Mouse (Mus musculus): ENCODE measurements at regions not wholly inside any gene's neighbourhood (a gene's known extent, or its start where the extent isn't known, plus 50 kb on each side); places are given as distances from the start of the nearest gene placed in this dataset.
"Not testable (repeated sequence)": the region's sequence is repeated elsewhere in the genome, so short reads cannot be mapped to it uniquely, and the experiment has no call there.

DNA sequence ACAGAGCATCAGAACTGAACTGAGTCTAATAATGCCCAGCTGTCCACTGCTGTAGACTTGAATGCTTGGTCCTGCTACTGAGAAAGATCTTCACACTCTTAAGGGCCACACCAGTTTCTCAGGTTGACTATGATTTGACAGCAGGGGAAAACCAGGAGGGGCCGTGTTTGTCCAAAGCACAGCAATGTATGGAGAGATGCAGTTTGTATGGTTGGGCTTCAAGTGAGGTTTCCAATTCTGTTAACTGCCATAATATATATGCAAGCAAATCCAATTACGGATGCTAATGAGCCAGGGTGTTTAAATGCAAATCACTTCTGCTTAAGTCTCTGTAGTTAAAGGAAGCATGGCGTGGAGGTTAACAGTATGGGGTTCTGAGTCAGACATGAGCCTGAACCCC lies 157.2 kb upstream of the 1700056E22Rik start:
- no peak for ATAC-seq (ENCODE audit: insufficient read depth)
- Histone ChIP-seq H3K4me2 (no peak overlapping the region), H3K27ac (replicated peaks) (no peak overlapping the region), H3K4me1 (replicated peaks) (no peaks in the 10 kb centered on the region), H3K36me3 (replicated peaks) (no peaks in the 10 kb centered on the region), H3K9me3 (replicated peaks) (no peaks in the 10 kb centered on the region), H3K4me3 (replicated peaks) (no peak overlapping the region), H3K9ac (no peak overlapping the region), H3K27me3 (no peaks in the 10 kb centered on the region)
- 65% methylated on average over 3 of the region's 3 CpGs for WGBS (ENCODE audit: insufficient replicate concordance)

DNA sequence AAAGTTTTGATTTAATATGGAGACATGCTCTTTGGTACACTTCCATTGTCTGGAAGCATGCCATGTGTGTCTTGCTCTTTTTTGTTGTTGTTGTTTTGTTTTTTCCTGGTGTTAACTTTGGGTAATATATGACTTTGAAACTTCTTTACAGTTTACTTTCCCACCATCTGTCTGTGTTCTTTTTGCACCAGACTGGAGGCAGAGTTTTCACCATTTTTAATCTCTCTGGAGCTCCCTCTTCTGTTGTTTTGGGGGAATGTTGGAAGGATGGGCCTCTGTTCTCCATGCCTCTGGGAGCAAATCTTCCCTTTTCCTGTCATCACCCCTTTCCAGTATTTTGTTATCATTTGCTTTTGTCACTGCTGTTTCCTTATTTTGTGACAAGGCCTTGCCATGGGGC lies 153.5 kb upstream of the 1700056E22Rik start:
- Histone ChIP-seq H3K4me1 (replicated peaks) (no peaks in the 10 kb centered on the region), H3K27me3 (no peaks in the 10 kb centered on the region), H3K27ac (replicated peaks) (no peak overlapping the region), H3K4me2 (no peak overlapping the region), H3K9ac (no peak overlapping the region), H3K4me3 (replicated peaks) (no peak overlapping the region), H3K9me3 (replicated peaks) (no peaks in the 10 kb centered on the region), H3K36me3 (replicated peaks) (no peaks in the 10 kb centered on the region)
- no peak for ATAC-seq (ENCODE audit: insufficient read depth)

DNA sequence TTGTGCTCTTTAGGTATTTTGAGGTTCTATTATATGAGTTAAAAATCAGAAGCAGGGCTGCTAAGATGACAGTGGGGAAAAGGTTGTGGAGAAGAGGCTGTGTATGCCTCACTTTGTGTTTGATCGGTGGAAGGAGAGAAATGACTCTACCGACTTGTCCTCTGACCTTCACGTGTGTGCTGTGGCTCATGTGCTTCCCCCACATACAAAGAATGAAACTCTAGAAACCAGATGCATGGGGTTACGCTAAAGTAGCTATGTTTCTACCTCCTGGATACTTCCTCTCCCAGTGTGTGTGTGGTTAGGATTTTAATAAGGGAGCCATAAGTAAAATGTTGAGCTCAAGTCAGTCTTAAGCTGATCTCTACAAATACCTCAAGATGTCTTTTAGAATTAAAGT lies 148.1 kb upstream of the 1700056E22Rik start:
- Histone ChIP-seq H3K9me3 (replicated peaks) (no peaks in the 10 kb centered on the region), H3K4me2 (no peak overlapping the region), H3K27ac (replicated peaks) (no peak overlapping the region), H3K36me3 (replicated peaks) (no peaks in the 10 kb centered on the region), H3K4me1 (replicated peaks) (no peaks in the 10 kb centered on the region), H3K4me3 (replicated peaks) (no peak overlapping the region), H3K9ac (no peak overlapping the region), H3K27me3 (no peaks in the 10 kb centered on the region)
- WGBS (ENCODE audit: insufficient replicate concordance) = 68% methylated on average over 4 of the region's 4 CpGs
- ATAC-seq (ENCODE audit: insufficient read depth) = no peak

DNA sequence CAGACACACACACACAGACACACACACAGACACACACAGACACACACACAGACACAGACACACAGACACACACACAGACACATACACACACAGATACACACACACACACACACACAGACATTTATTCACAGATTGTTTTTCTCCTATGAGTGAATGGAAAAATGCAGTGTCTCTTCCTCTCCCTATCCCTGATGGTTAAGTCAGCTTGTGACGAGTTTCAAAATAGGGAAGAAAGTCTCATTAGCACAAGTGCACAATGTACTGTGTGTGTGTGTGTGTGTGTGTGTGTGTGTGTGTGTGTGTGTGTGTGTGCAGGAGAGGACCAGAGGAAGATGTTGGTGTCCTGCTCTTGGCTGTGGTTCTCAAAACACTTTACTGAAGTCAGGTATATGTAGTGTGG lies 140.3 kb upstream of the 1700056E22Rik start:
- WGBS (ENCODE audit: insufficient replicate concordance) = 48% methylated on average over 1 of the region's 1 CpGs
- not testable (repeated sequence) for H3K9ac ChIP-seq; H3K4me3 ChIP-seq (replicated peaks); H3K9me3 ChIP-seq (replicated peaks); H3K4me2 ChIP-seq; H3K27me3 ChIP-seq; H3K27ac ChIP-seq (replicated peaks); ATAC-seq (ENCODE audit: insufficient read depth); H3K36me3 ChIP-seq (replicated peaks); H3K4me1 ChIP-seq (replicated peaks)

DNA sequence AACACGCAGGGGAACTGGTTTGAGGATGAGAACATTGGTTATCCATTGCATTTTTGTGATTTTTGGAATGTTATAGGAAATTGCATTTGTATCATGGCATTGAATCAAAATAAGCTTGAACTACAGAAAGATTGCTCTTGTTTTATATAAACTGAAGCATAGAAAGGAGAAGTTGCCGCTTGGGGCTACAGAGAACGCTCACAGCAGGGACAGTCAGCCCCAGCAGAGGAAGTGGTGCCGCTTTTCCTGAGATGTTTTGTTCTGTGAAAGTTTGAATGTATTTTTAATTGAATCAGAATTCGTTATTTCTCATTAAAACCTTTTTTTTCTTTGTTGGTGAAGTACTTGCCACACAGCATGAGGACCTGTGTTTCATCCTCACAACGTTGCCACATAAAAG lies 139.6 kb upstream of the 1700056E22Rik start:
- Histone ChIP-seq H3K9ac (no peak overlapping the region), H3K4me2 (no peak overlapping the region), H3K36me3 (replicated peaks) (no peaks in the 10 kb centered on the region), H3K4me1 (replicated peaks) (no peaks in the 10 kb centered on the region), H3K27ac (replicated peaks) (no peak overlapping the region), H3K27me3 (no peaks in the 10 kb centered on the region), H3K9me3 (replicated peaks) (no peaks in the 10 kb centered on the region), H3K4me3 (replicated peaks) (no peak overlapping the region)
- ATAC-seq (ENCODE audit: insufficient read depth) = no peak
- 32% methylated on average over 6 of the region's 6 CpGs for WGBS (ENCODE audit: insufficient replicate concordance)

DNA sequence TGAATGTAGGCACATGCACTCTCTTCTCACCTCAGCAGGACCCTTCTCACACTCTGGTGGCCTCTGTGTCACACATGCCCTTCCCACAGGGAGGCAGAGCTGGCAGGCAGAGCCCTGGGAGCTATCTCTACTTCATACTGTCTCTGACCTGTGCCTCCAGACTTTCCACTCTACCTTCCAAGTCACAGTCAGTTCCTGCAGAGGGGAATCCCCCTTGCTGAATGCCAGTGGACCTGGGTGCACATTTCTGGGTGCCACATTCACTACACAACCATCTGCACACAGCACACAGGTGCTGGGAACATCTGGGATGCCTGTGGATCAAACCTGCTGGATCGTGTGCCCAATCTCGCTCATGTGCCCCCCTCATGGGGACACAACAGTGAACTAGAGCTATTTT lies 138.9 kb upstream of the 1700056E22Rik start:
- H3K4me2 ChIP-seq = no peak overlapping the region
- H3K27ac ChIP-seq (replicated peaks) = no peak overlapping the region
- H3K9ac ChIP-seq = no peak overlapping the region
- H3K4me1 ChIP-seq (replicated peaks) = no peaks in the 10 kb centered on the region
- no peaks in the 10 kb centered on the region for H3K9me3 ChIP-seq (replicated peaks)
- no peak overlapping the region for H3K4me3 ChIP-seq (replicated peaks)
- ATAC-seq (ENCODE audit: insufficient read depth) = no peak
- H3K36me3 ChIP-seq (replicated peaks) = no peaks in the 10 kb centered on the region
- 65% methylated on average over 2 of the region's 2 CpGs for WGBS (ENCODE audit: insufficient replicate concordance)
- no peaks in the 10 kb centered on the region for H3K27me3 ChIP-seq

DNA sequence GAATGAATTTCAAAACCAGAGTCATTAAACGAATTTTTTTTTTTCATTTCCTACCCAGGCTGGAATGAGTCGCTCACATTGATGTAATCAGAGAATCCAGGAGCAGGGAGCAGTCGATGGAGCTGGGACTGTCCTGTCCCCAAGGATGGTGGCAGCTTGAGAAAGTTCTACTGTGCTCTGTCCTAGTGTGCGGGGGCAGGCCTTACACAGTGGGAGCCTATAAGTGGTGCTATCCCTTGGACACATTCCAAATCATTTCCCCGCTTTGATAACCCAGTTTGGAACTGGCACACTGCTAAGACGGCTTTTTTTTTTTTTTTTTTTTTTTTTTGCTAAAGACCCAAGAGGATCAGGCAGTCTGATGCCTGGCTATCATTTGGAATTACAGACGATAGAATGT lies 137.5 kb upstream of the 1700056E22Rik start:
- Histone ChIP-seq H3K9me3 (replicated peaks) (no peaks in the 10 kb centered on the region), H3K4me2 (no peak overlapping the region), H3K27ac (replicated peaks) (no peak overlapping the region), H3K4me3 (replicated peaks) (no peak overlapping the region), H3K36me3 (replicated peaks) (no peaks in the 10 kb centered on the region), H3K9ac (no peak overlapping the region), H3K27me3 (no peaks in the 10 kb centered on the region), H3K4me1 (replicated peaks) (no peaks in the 10 kb centered on the region)
- ATAC-seq (ENCODE audit: insufficient read depth) = no peak
- WGBS (ENCODE audit: insufficient replicate concordance) = 57% methylated on average over 7 of the region's 7 CpGs

DNA sequence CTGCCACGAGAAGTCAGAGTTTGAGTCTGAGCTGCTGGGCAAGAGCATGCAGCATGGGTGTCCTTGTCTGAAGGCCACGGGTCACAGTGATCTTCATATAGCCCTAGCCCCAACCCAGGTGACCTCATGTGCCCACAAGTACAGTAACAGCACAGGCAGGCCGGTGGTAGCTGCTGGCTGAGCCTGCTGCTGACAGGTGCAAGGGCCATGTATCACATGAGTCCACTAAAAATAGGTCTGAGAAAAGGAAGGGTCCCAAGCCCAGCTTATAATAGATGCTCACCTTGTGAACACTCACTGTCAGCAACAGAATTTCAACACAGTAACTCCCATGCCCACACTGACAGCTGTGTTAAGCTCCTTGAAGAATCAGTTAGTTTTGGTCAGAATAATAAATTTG lies 136.8 kb upstream of the 1700056E22Rik start:
- Histone ChIP-seq H3K27ac (replicated peaks) (no peak overlapping the region), H3K27me3 (no peaks in the 10 kb centered on the region), H3K9me3 (replicated peaks) (no peaks in the 10 kb centered on the region), H3K36me3 (replicated peaks) (no peaks in the 10 kb centered on the region), H3K4me3 (replicated peaks) (no peak overlapping the region), H3K4me1 (replicated peaks) (no peaks in the 10 kb centered on the region), H3K4me2 (no peak overlapping the region), H3K9ac (no peak overlapping the region)
- 48% methylated on average over 3 of the region's 3 CpGs for WGBS (ENCODE audit: insufficient replicate concordance)
- ATAC-seq (ENCODE audit: insufficient read depth) = no peak

DNA sequence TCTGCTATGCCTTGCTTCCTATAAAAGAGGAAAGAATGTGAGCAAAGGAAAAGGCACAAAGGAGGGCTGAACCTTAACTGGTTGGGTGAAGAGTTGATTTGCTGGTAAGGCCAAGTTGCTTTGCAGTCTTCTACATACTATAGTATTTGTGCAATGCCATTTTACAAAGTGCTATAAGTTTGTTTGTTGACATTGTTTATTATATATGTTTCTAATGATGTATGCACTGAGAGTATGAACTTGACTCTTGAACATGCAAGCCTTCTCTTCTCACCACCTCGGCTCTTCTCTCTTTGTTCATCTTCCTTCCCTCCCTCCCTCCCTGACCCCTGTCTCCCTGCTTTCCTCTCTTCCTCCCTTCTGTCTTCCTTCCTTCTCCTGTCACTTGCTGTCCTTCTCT lies 135.9 kb upstream of the 1700056E22Rik start:
- Histone ChIP-seq H3K9ac (no peak overlapping the region), H3K4me3 (replicated peaks) (no peak overlapping the region), H3K36me3 (replicated peaks) (no peaks in the 10 kb centered on the region), H3K4me2 (no peak overlapping the region), H3K9me3 (replicated peaks) (no peaks in the 10 kb centered on the region), H3K4me1 (replicated peaks) (no peaks in the 10 kb centered on the region), H3K27me3 (no peaks in the 10 kb centered on the region), H3K27ac (replicated peaks) (no peak overlapping the region)
- ATAC-seq (ENCODE audit: insufficient read depth) = no peak
- WGBS (ENCODE audit: insufficient replicate concordance) = 23% methylated on average over 1 of the region's 1 CpGs

DNA sequence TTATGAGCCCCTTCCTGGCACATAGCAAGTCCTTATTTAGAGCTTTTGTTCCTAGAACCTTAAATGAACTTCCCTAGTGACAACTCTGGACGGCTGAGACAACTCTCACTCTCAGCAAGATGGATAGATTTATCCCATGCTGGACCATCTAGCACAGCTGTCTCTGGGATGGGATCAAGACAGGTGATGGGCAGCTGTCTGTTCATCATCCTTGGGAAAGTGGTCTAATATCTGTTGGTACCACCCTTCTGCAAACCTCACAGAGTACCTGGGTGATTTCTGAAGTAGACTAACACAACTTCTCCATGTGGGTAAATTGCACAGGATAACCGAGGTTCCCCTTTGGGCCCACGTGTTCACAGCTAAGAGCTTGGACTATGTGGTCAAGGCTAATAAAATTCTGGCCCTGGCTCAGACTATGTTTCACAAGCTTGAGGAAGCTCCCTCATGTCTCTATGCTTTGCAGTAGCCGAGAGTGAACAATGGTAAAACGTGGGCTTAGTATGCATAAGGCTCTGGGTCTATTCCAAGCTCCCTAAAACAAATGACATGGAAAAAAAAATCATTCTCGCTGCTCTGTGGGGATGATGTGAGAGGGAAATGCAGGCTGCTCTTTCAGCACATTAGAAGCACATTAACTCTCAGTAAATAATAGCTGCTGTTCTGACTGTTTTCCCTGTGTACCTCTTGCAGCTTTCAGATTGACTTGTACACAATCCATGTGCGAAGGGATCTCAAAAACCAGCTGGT lies 135.1 kb upstream of the 1700056E22Rik start:
- Histone ChIP-seq H3K4me3 (replicated peaks) (no peak overlapping the region), H3K27me3 (no peaks in the 10 kb centered on the region), H3K4me1 (replicated peaks) (no peaks in the 10 kb centered on the region), H3K4me2 (no peak overlapping the region), H3K36me3 (replicated peaks) (no peaks in the 10 kb centered on the region), H3K27ac (replicated peaks) (no peak overlapping the region), H3K9ac (no peak overlapping the region), H3K9me3 (replicated peaks) (no peaks in the 10 kb centered on the region)
- no peak for ATAC-seq (ENCODE audit: insufficient read depth)
- WGBS (ENCODE audit: insufficient replicate concordance) = 38% methylated on average over 7 of the region's 7 CpGs

DNA sequence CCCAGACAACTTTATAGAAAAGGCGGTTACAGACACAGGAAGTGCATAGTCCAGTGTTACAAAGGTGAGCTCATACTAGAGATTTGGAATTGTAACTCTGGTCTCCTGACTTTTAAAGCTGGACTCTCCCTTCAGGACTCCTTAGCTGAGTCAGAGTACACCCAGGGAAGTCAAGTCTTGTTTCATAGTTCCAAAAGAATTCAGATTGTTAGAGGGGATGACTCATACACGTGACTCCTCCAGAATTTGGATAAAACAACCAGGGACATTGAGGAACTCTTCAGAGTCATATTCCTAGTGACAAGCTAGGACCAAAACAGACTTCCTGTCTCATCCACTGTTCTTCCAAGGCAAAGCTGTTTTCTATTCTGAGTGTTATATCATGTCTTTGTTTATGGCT lies 132.8 kb upstream of the 1700056E22Rik start:
- no peaks in the 10 kb centered on the region for H3K27me3 ChIP-seq
- no peak overlapping the region for H3K27ac ChIP-seq (replicated peaks)
- 34% methylated on average over 2 of the region's 2 CpGs for WGBS (ENCODE audit: insufficient replicate concordance)
- ATAC-seq (ENCODE audit: insufficient read depth) = no peak
- no peak overlapping the region for H3K9ac ChIP-seq
- H3K4me3 ChIP-seq (replicated peaks) = no peak overlapping the region
- no peaks in the 10 kb centered on the region for H3K9me3 ChIP-seq (replicated peaks)
- H3K4me1 ChIP-seq (replicated peaks) = no peaks in the 10 kb centered on the region
- H3K4me2 ChIP-seq = no peak overlapping the region
- no peaks in the 10 kb centered on the region for H3K36me3 ChIP-seq (replicated peaks)

DNA sequence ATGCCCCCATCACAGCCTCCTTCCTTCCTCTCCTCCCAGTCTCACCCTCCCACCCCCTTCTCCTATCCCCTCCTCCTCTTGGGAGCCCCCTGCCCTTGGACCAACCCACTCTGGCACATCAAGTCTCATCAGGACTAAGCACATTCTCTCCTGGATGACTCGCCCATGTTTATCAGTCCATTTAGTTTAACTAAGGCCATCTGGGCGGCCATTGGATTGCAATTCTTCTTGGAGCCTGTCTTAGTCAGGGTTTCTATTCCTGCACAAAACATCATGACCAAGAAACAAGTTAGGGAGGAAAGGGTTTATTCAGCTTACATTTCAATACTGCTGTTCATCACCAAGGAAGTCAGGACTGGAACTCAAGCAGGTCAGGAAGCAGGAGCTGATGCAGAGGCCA lies 128.4 kb upstream of the 1700056E22Rik start:
- H3K27me3 ChIP-seq; H3K36me3 ChIP-seq (replicated peaks); H3K9me3 ChIP-seq (replicated peaks); H3K4me1 ChIP-seq (replicated peaks); ATAC-seq (ENCODE audit: insufficient read depth); H3K27ac ChIP-seq (replicated peaks); H3K4me2 ChIP-seq; H3K4me3 ChIP-seq (replicated peaks); H3K9ac ChIP-seq: not testable (repeated sequence)
- 65% methylated on average over 2 of the region's 2 CpGs for WGBS (ENCODE audit: insufficient replicate concordance)
